Mouse (Mus musculus) C2C12 (cell line): Measurements from ENCODE around the gene Tnnt2.

Experiments
- CEBPB ChIP-seq: IDR thresholded peaks from one replicate; pipeline ENCODE4 v1.6.1; 2011; ENCODE audit warnings: low read depth, mild to moderate bottlenecking, control low read depth, moderate library complexity
- CTCF ChIP-seq: IDR thresholded peaks from one replicate; pipeline ENCODE4 v1.5.1; 2011; ENCODE audit not compliant: control insufficient read depth, insufficient read depth, insufficient read length
- MAX ChIP-seq: IDR thresholded peaks from one replicate; pipeline ENCODE4 v1.6.1; 2011; ENCODE audit warnings: mild to moderate bottlenecking, control low read depth
- USF1 ChIP-seq: IDR thresholded peaks from one replicate; pipeline ENCODE4 v1.6.1; 2011; ENCODE audit warnings: low read depth, mild to moderate bottlenecking, control low read depth, moderate library complexity

- no peak for TF ChIP-seq CTCF
- TF ChIP-seq CEBPB, result no peak
- no peak for TF ChIP-seq USF1
- no peak for TF ChIP-seq MAX
Measured at GRCm38 (mm10) chr1:135847611-135848351, 11.6 kb downstream of the Tnnt2 start.
